Mouse (Mus musculus) cerebellum, adult 2 months (tissue): ENCODE results near the gene Nod1.

Experiments
- CTCF ChIP-seq: fragments of 200-500 bp; IDR thresholded peaks from 2 replicates; pipeline ENCODE4 v1.5.1; 2011; ENCODE audit warnings: low read depth, mild to moderate bottlenecking, control low read depth, low read length, moderate library complexity, borderline replicate concordance; ENCODE audit not compliant: insufficient read depth
- POLR2A ChIP-seq: fragments of 200-500 bp; IDR thresholded peaks from 2 replicates; pipeline ENCODE4 v1.6.1; 2011; ENCODE audit warnings: low read length, control low read depth, borderline replicate concordance; ENCODE audit not compliant: insufficient read depth

GRCm38 (mm10) chr6:55010330-55011091 lies 38.1 kb upstream of the Nod1 start:
- TF ChIP-seq CTCF (no peak), POLR2A (no peak)
